Mouse (Mus musculus) liver, adult 2 months (tissue): ENCODE measurements at regions not wholly inside any gene's neighbourhood (a gene's known extent, or its start where the extent isn't known, plus 50 kb on each side); places are given as distances from the start of the nearest gene placed in this dataset.

Experiments used
- DNase-seq: peaks from one replicate; pipeline ENCODE4 v3.0.0-alpha.2; 2011; ENCODE audit warnings: low read depth, low spot score; ENCODE audit errors: extremely low read depth
- H3K27ac ChIP-seq: fragments of 200-500 bp; replicated peaks from 2 replicates; pipeline ENCODE4 v1.5.1; 2012; ENCODE audit warnings: low read depth, mild to moderate bottlenecking, control low read depth, inconsistent platforms, low read length; ENCODE audit not compliant: insufficient read depth
- H3K27me3 ChIP-seq: fragments of 200-500 bp; 2 replicates; pipeline ENCODE4 v1.6.1; 2012; ENCODE audit warnings: mild to moderate bottlenecking, moderate library complexity, low read length, inconsistent platforms; ENCODE audit not compliant: control insufficient read depth, insufficient read depth
- H3K36me3 ChIP-seq: fragments of 200-500 bp; 2 replicates; pipeline ENCODE4 v1.6.1; 2012; ENCODE audit warnings: low read length, inconsistent platforms; ENCODE audit not compliant: control insufficient read depth, insufficient read depth
- H3K4me1 ChIP-seq: fragments of 200-500 bp; 2 replicates; pipeline ENCODE4 v1.6.1; 2011; ENCODE audit warnings: low read length; ENCODE audit not compliant: control insufficient read depth, insufficient read depth
- H3K4me3 ChIP-seq: fragments of 200-500 bp; 2 replicates; pipeline ENCODE4 v1.5.1; 2011; ENCODE audit warnings: low read depth, mild to moderate bottlenecking, control low read depth, low read length, moderate library complexity; ENCODE audit not compliant: insufficient read depth
- H3K79me2 ChIP-seq: fragments of 200-500 bp; 2 replicates; pipeline ENCODE4 v1.6.1; 2012; ENCODE audit warnings: inconsistent platforms, mild to moderate bottlenecking, low read length, moderate library complexity; ENCODE audit not compliant: control insufficient read depth, insufficient read depth
- H3K9ac ChIP-seq: fragments of 200-500 bp; 2 replicates; pipeline ENCODE4 v1.6.1; 2012; ENCODE audit warnings: low read depth, mild to moderate bottlenecking, control low read depth, inconsistent platforms, low read length
- CTCF ChIP-seq: fragments of 200-500 bp; IDR thresholded peaks from 2 replicates; pipeline ENCODE4 v1.5.1; 2011; ENCODE audit warnings: low read depth, low read length, control low read depth
- POLR2A ChIP-seq: fragments of 200-500 bp; IDR thresholded peaks from 2 replicates; pipeline ENCODE4 v1.6.1; 2011; ENCODE audit warnings: low read length, control low read depth; ENCODE audit not compliant: insufficient read depth; ENCODE audit errors: extremely low read depth
- WGBS: fragments of 180-500 bp; shearing (Covaris S2); methylation state at CpG from one replicate; pipeline ENCODE4 v1.1.7; 2018; 5-methylcytosine and 5-hydroxymethylcytosine counted together

- no peaks in the 10 kb centered on the region for H3K36me3 ChIP-seq
- DNase-seq = no peak
- no peak overlapping the region for H3K9ac ChIP-seq
- H3K4me1 ChIP-seq = no peaks in the 10 kb centered on the region
- H3K27ac ChIP-seq = no peak overlapping the region
- H3K79me2 ChIP-seq = no peaks in the 10 kb centered on the region
- no peaks in the 10 kb centered on the region for H3K27me3 ChIP-seq
- WGBS = 95% methylated on average over 8 of the region's 8 CpGs
- no peak for TF ChIP-seq CTCF
- TF ChIP-seq POLR2A = no peak
- no peak overlapping the region for H3K4me3 ChIP-seq
Observed at GRCm38 (mm10) chr2:159816344-159816743, 517.6 kb downstream of the Gm826 start.
